Mouse (Mus musculus): ENCODE results near the gene Micall1.

GRCm38 (mm10) chr15:79095483-79095882 is 13.2 kb upstream of the Micall1 start:
- TF ChIP-seq EP300 (IDR thresholded peaks at IDR 0.05; ENCODE audit: low read depth) (no peak), CTCF (IDR thresholded peaks at IDR 0.05; ENCODE audit: low read depth) (no peak)
